Mouse (Mus musculus) olfactory bulb, adult 2 months (tissue): ENCODE data around the gene Ttll8. TPM values are rescaled to one million over a fixed set of nuclear protein-coding genes. Genes with fewer than 3 reads are reported as not detected.

ENCODE experiments used
- H3K27ac ChIP-seq: fragments of 200-500 bp; 2 replicates; pipeline ENCODE4 v1.5.1; 2012; ENCODE audit warnings: low read depth, low read length; ENCODE audit not compliant: insufficient read depth
- H3K4me1 ChIP-seq: fragments of 200-500 bp; 2 replicates; pipeline ENCODE4 v1.6.1; 2012; ENCODE audit warnings: low read length; ENCODE audit not compliant: control insufficient read depth, insufficient read depth
- H3K4me3 ChIP-seq: fragments of 200-500 bp; 2 replicates; pipeline ENCODE4 v1.5.1; 2012; ENCODE audit warnings: mild to moderate bottlenecking, low read depth, low read length, moderate library complexity; ENCODE audit not compliant: insufficient read depth
- CTCF ChIP-seq: fragments of 200-500 bp; IDR thresholded peaks from 2 replicates; pipeline ENCODE4 v1.5.1; 2012; ENCODE audit warnings: low read depth, mild to moderate bottlenecking, low read length, moderate library complexity; ENCODE audit not compliant: insufficient read depth
- POLR2A ChIP-seq: fragments of 200-500 bp; IDR thresholded peaks from 2 replicates; pipeline ENCODE4 v1.6.1; 2012; ENCODE audit warnings: mild to moderate bottlenecking, low read depth, low read length, moderate library complexity; ENCODE audit not compliant: insufficient read depth
- WGBS: fragments of 180-500 bp; shearing (Covaris S2); methylation state at CpG from one replicate; pipeline ENCODE4 v1.1.7; 2018; 5-methylcytosine and 5-hydroxymethylcytosine counted together
- polyA plus RNA-seq: library from polyadenylated mRNA; stranded (reverse); fragments of >200 nt; gene quantifications from 2 replicates; pipeline ENCODE4 v1.2.4, GENCODE M21; 2012; ENCODE audit warnings: low replicate concordance; ENCODE audit not compliant: missing spikeins, insufficient read depth, insufficient read length

The Ttll8 gene
- polyA plus RNA-seq, 1 experiment, result not detected

- 68% methylated on average over 10 of the region's 10 CpGs for WGBS
- H3K27ac ChIP-seq, result no peak overlapping the region; the same call in 1 of the 2 replicates
- TF ChIP-seq POLR2A (no peak), CTCF (no peak)
- peaks cover 32% of the 10 kb centered on the region for H3K4me1 ChIP-seq
- H3K4me3 ChIP-seq, result no peak overlapping the region
These were observed 102.6 kb downstream of the Ttll8 start for GRCm38 (mm10) chr15:88851507-88852149.

DNA sequence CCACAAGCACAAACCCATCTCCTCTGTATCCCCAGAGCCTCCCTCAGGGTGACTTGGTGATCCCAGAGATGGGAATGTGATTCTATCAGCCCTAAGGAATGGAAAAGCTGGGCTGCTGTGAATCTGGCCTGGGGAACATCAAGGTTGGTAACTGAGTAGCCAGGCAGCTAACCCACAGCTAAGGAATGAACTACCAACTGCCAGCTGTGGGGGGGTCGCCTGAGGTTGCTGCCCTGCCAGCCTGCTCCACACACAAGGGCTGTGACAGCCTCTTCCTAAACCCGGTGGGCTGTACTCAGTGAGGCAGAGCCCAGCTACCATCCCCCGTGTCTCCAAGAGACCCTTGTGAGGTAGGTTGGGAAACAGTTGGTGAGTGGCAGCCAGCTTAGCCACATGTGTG lies 103.1 kb downstream of the Ttll8 start:
- TF ChIP-seq CTCF, result no peak
- TF ChIP-seq POLR2A, result no peak
- Histone ChIP-seq H3K4me3 (no peak overlapping the region), H3K4me1 (peaks cover 32% of the 10 kb centered on the region), H3K27ac (peak overlapping the region; percentile 67)
- WGBS, result 38% methylated on average over 3 of the region's 3 CpGs

- no peak for TF ChIP-seq POLR2A
- TF ChIP-seq CTCF, result no peak
- Histone ChIP-seq H3K27ac (peak overlapping the region; percentile 67; the same call in 1 of the 2 replicates), H3K4me3 (no peak overlapping the region), H3K4me1 (peaks cover 32% of the 10 kb centered on the region)
- WGBS, result 57% methylated on average over 10 of the region's 10 CpGs
These were observed 103.9 kb downstream of the Ttll8 start for GRCm38 (mm10) chr15:88850146-88850826.

DNA sequence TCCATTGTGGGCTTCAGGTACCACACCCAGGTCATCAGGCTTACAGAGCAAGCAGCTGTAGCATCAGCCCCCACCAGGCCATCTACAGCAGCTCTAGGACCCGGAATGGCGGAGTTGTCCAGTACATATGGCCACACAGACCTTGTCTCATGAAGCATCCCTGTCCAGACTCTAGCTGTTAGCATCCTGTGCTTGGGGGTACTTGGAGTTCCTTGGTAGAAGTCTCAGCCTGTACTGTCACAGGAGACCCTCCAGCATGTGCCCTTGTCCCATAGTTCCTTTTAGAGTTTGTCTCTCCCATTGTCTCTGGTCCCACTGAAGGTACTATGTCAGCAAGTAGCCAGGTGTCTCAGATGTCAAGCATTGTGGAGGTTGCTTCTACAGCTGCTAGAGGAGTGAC lies 104.6 kb downstream of the Ttll8 start:
- H3K4me3 ChIP-seq, result no peak overlapping the region
- no peak for TF ChIP-seq POLR2A
- TF ChIP-seq CTCF, result no peak
- 0 out of 2 replicates have a peak overlapping the region, but pooled peaks have one; percentile 21 for H3K27ac ChIP-seq
- 92% methylated on average over 2 of the region's 2 CpGs for WGBS
- H3K4me1 ChIP-seq, result peaks cover 26% of the 10 kb centered on the region

DNA sequence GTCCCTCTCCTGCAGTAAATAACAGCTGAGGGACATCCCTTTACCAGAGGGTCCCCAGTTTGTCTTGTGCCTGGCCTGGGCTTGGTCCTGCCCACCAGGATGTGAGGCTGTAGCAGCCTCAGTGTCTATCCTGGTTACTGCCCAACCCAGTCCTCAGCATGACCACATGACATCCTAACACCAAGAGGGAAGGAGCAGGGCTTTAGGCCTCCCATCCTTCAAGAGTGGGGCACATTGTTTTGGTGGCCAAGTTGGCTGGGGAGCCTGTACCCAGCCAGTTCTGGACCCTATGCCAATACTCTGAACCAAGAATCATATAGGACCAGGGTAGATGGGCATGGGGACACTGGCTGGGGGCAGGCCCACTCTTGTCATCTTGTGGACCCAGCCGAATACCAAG lies 105.6 kb downstream of the Ttll8 start:
- Histone ChIP-seq H3K4me3 (no peak overlapping the region), H3K27ac (no peak overlapping the region), H3K4me1 (peaks cover 27% of the 10 kb centered on the region)
- TF ChIP-seq POLR2A (no peak), CTCF (no peak)
- WGBS, result 100% methylated on average over 1 of the region's 1 CpGs

- WGBS, result 96% methylated on average over 7 of the region's 7 CpGs
- H3K27ac ChIP-seq, result no peak overlapping the region
These were observed 109.3 kb downstream of the Ttll8 start for GRCm38 (mm10) chr15:88844966-88845365.

DNA sequence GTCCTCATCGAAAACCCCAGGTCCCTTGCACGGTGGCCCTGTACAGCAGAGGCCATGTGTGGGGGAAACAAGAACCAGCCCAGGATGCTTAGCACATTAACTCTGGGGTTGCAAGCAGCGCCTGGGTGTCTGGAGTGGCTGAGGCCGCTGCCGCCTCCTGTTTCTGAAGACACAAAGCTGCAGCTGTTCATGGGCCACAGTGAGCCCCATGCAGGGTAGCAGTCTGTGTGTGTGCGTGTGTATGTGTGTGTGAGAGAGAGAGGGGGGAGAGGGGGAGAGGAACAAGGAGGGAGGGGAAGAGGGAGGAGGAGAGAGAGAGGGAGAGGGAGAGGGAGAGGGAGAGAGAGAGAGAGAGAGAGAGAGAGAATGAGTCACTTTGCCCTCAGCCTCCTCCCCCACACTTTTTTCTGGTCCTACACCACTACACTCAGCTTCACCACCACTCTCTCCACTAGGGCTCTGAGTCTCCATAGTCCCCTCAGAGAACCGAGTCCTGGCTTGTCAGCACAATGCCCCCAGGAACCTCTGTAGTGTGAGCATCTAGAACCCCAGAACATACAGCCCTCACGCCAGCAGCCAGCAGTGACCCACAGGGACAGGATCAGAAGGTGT lies 110.6 kb downstream of the Ttll8 start:
- TF ChIP-seq CTCF (no peak), POLR2A (no peak)
- H3K4me3 ChIP-seq, result no peak overlapping the region
- peaks cover 45% of the 10 kb centered on the region for H3K4me1 ChIP-seq
- H3K27ac ChIP-seq, result peak overlapping the region; percentile 55; the same call in 1 of the 2 replicates
- WGBS, result 18% methylated on average over 8 of the region's 8 CpGs

More at GRCm38 (mm10) chr15:88844966-88845365, 109.3 kb downstream of the Ttll8 start:
- no peak overlapping the region for H3K4me3 ChIP-seq
- peaks cover 32% of the 10 kb centered on the region for H3K4me1 ChIP-seq
- TF ChIP-seq CTCF (no peak), POLR2A (no peak)

- 75% methylated on average over 3 of the region's 3 CpGs for WGBS
- no peak for TF ChIP-seq POLR2A
- no peak for TF ChIP-seq CTCF
- peaks cover 51% of the 10 kb centered on the region for H3K4me1 ChIP-seq
- no peak overlapping the region for H3K4me3 ChIP-seq
- 0 out of 2 replicates have a peak overlapping the region, but pooled peaks have one; percentile 42 for H3K27ac ChIP-seq
These were observed 111.9 kb downstream of the Ttll8 start for GRCm38 (mm10) chr15:88842300-88842673.
